Mouse (Mus musculus) MEL (cell line): ENCODE results near the gene Arhgap18. TPM values are rescaled to one million over a fixed set of nuclear protein-coding genes. Genes with fewer than 3 reads are reported as not detected.

Experiments
- DNase-seq: peaks from one replicate; pipeline ENCODE4 v3.0.0; 2011; ENCODE audit warnings: low read depth, low spot score
- H3K27ac ChIP-seq: 2 replicates; pipeline ENCODE4 v1.5.1; 2012; ENCODE audit warnings: low read depth, mild to moderate bottlenecking, control low read depth, low read length, moderate library complexity; ENCODE audit not compliant: control insufficient read depth
- H3K27me3 ChIP-seq, 2 experiments: fragments of 150-350 bp in 1 of 2; sonication (generic) in 1 of 2; 2 replicates each; pipeline ENCODE4 v1.6.1; 2012; ENCODE audit warnings: low read length in 2 of 2, mild to moderate bottlenecking in 2 of 2, improper control_type of control experiment in 1 of 2, moderate library complexity in 1 of 2; ENCODE audit not compliant: insufficient read depth in 2 of 2, control insufficient read depth in 1 of 2
- H3K36me3 ChIP-seq, 2 experiments: 2 replicates each; pipeline ENCODE4 v1.6.1; 2012 to 2014; ENCODE audit warnings: low read length in 2 of 2, improper control_type of control experiment in 1 of 2, inconsistent platforms in 1 of 2, mild to moderate bottlenecking in 1 of 2; ENCODE audit not compliant: insufficient read depth in 2 of 2, control insufficient read depth in 1 of 2
- H3K4me1 ChIP-seq, 2 experiments: fragments of 150-350 bp in 1 of 2; sonication (generic) in 1 of 2; 2 replicates each; pipeline ENCODE4 v1.6.1; 2012; ENCODE audit warnings: low read length in 2 of 2, improper control_type of control experiment in 1 of 2, mild to moderate bottlenecking in 1 of 2; ENCODE audit not compliant: insufficient read depth in 2 of 2, control insufficient read depth in 1 of 2
- H3K4me3 ChIP-seq, 2 experiments: fragments of 150-350 bp in 1 of 2; sonication (generic) in 1 of 2; 2 replicates each; pipeline ENCODE4 v1.5.1; 2012; ENCODE audit warnings: low read depth in 2 of 2, low read length in 2 of 2, mild to moderate bottlenecking in 2 of 2, moderate library complexity in 2 of 2, control low read depth in 1 of 2, improper control_type of control experiment in 1 of 2; ENCODE audit not compliant: control insufficient read depth in 1 of 2, insufficient read depth in 1 of 2
- H3K79me2 ChIP-seq: 2 replicates; pipeline ENCODE4 v1.6.1; 2012; ENCODE audit warnings: mild to moderate bottlenecking, low read length, moderate library complexity; ENCODE audit not compliant: control insufficient read depth, poor library complexity, insufficient read depth
- H3K9ac ChIP-seq: 2 replicates; pipeline ENCODE4 v1.6.1; 2012; ENCODE audit warnings: low read depth, mild to moderate bottlenecking, control low read depth, low read length, moderate library complexity; ENCODE audit not compliant: control insufficient read depth, poor library complexity, severe bottlenecking
- H3K9me3 ChIP-seq: fragments of 150-350 bp; sonication (generic); replicated peaks from 2 replicates; pipeline ENCODE4 v1.6.1; 2012; ENCODE audit warnings: mild to moderate bottlenecking, low read length, improper control_type of control experiment, moderate library complexity; ENCODE audit not compliant: insufficient read depth
- BHLHE40 ChIP-seq: IDR thresholded peaks from 2 replicates; pipeline ENCODE4 v1.6.1; 2012; ENCODE audit warnings: low read depth, mild to moderate bottlenecking, inconsistent platforms, low read length, improper control_type of control experiment, borderline replicate concordance
- CHD1 ChIP-seq: IDR thresholded peaks from 2 replicates; pipeline ENCODE4 v1.6.1; 2012; ENCODE audit warnings: low read depth, mild to moderate bottlenecking, inconsistent platforms, low read length, improper control_type of control experiment
- CHD2 ChIP-seq: IDR thresholded peaks from 2 replicates; pipeline ENCODE4 v1.6.1; 2011; ENCODE audit warnings: low read length, improper control_type of control experiment
- CTCF ChIP-seq, 3 experiments: IDR thresholded peaks in 2 of 3; conservative IDR thresholded peaks in 1 of 3; 2 replicates each; pipeline ENCODE4 v1.5.1; 2011 to 2012; ENCODE audit warnings: low read length in 3 of 3, low read depth in 2 of 3, mild to moderate bottlenecking in 2 of 3, improper control_type of control experiment in 1 of 3, inconsistent platforms in 1 of 3, mixed read lengths in 1 of 3, moderate library complexity in 1 of 3; ENCODE audit not compliant: control insufficient read depth in 1 of 3, insufficient read depth in 1 of 3, poor library complexity in 1 of 3, severe bottlenecking in 1 of 3
- E2F4 ChIP-seq: IDR thresholded peaks from 2 replicates; pipeline ENCODE4 v1.6.1; 2011; ENCODE audit warnings: low read depth, low read length, improper control_type of control experiment, borderline replicate concordance
- ELF1 ChIP-seq: IDR thresholded peaks from 2 replicates; pipeline ENCODE4 v1.6.1; 2014; ENCODE audit warnings: low read depth, mild to moderate bottlenecking, inconsistent platforms, low read length, improper control_type of control experiment, moderate library complexity
- EP300 ChIP-seq, 2 experiments: IDR thresholded peaks; 2 replicates each; pipeline ENCODE4 v1.6.1; 2011; ENCODE audit warnings: improper control_type of control experiment in 2 of 2, low read length in 2 of 2, low read depth in 1 of 2, mild to moderate bottlenecking in 1 of 2
- ETS1 ChIP-seq: IDR thresholded peaks from 2 replicates; pipeline ENCODE4 v1.6.1; 2012; ENCODE audit warnings: low read depth, mild to moderate bottlenecking, inconsistent platforms, low read length, improper control_type of control experiment, moderate library complexity
- GABPA ChIP-seq: IDR thresholded peaks from 2 replicates; pipeline ENCODE4 v1.6.1; 2012; ENCODE audit warnings: low read depth, mild to moderate bottlenecking, inconsistent platforms, low read length, improper control_type of control experiment, moderate library complexity
- GATA1 ChIP-seq: IDR thresholded peaks from 2 replicates; pipeline ENCODE4 v1.6.1; 2011; ENCODE audit warnings: low read depth, low read length, improper control_type of control experiment
- HCFC1 ChIP-seq: IDR thresholded peaks from 2 replicates; pipeline ENCODE4 v1.6.1; 2012; ENCODE audit warnings: low read depth, mild to moderate bottlenecking, inconsistent platforms, low read length, improper control_type of control experiment, moderate library complexity
- JUND ChIP-seq: IDR thresholded peaks from 2 replicates; pipeline ENCODE4 v1.6.1; 2011; ENCODE audit warnings: low read depth, mild to moderate bottlenecking, improper control_type of control experiment, low read length
- KAT2A ChIP-seq: conservative IDR thresholded peaks from 2 replicates; pipeline ENCODE4 v1.6.1; 2012; ENCODE audit warnings: low read depth, low read length, improper control_type of control experiment, inconsistent platforms
- MAFK ChIP-seq: IDR thresholded peaks from 2 replicates; pipeline ENCODE4 v1.6.1; 2011; ENCODE audit warnings: low read depth, mild to moderate bottlenecking, low read length, improper control_type of control experiment, borderline replicate concordance
- MAX ChIP-seq: IDR thresholded peaks from 2 replicates; pipeline ENCODE4 v1.6.1; 2011; ENCODE audit warnings: low read length, improper control_type of control experiment
- MXI1 ChIP-seq: IDR thresholded peaks from 2 replicates; pipeline ENCODE4 v1.6.1; 2011; ENCODE audit warnings: mild to moderate bottlenecking, low read depth, low read length, improper control_type of control experiment
- MYB ChIP-seq: IDR thresholded peaks from 2 replicates; pipeline ENCODE4 v1.6.1; 2011; ENCODE audit warnings: mild to moderate bottlenecking, low read depth, low read length, improper control_type of control experiment
- MYC ChIP-seq: IDR thresholded peaks from 2 replicates; pipeline ENCODE4 v1.6.1; 2011; ENCODE audit warnings: low read depth, mild to moderate bottlenecking, low read length, improper control_type of control experiment, moderate library complexity
- NELFE ChIP-seq: IDR thresholded peaks from 2 replicates; pipeline ENCODE4 v1.6.1; 2011; ENCODE audit warnings: low read depth, low read length, improper control_type of control experiment
- NRF1 ChIP-seq: IDR thresholded peaks from 2 replicates; pipeline ENCODE4 v1.6.1; 2014; ENCODE audit warnings: low read depth, mild to moderate bottlenecking, inconsistent platforms, low read length, improper control_type of control experiment, moderate library complexity; ENCODE audit not compliant: poor library complexity, insufficient read depth, severe bottlenecking
- POLR2A ChIP-seq, 2 experiments: IDR thresholded peaks; 2 replicates each; pipeline ENCODE4 v1.6.1; 2011 to 2012; ENCODE audit warnings: low read length in 2 of 2, mild to moderate bottlenecking in 2 of 2, control low read depth in 1 of 2, improper control_type of control experiment in 1 of 2, low read depth in 1 of 2, moderate library complexity in 1 of 2; ENCODE audit not compliant: control insufficient read depth in 1 of 2, insufficient read depth in 1 of 2, poor library complexity in 1 of 2
- POLR2AphosphoS2 ChIP-seq: IDR thresholded peaks from 2 replicates; pipeline ENCODE4 v1.6.1; 2011; ENCODE audit warnings: low read length, improper control_type of control experiment
- POLR2AphosphoS5 ChIP-seq: IDR thresholded peaks from 2 replicates; pipeline ENCODE4 v1.6.1; 2012; ENCODE audit warnings: low read depth, borderline replicate concordance, mild to moderate bottlenecking, inconsistent platforms, low read length, moderate library complexity, mixed read lengths
- RAD21 ChIP-seq: IDR thresholded peaks from 2 replicates; pipeline ENCODE4 v1.6.1; 2011; ENCODE audit warnings: mild to moderate bottlenecking, low read depth, low read length, improper control_type of control experiment
- RCOR1 ChIP-seq: IDR thresholded peaks from 2 replicates; pipeline ENCODE4 v1.6.1; 2012; ENCODE audit warnings: low read depth, mild to moderate bottlenecking, inconsistent platforms, low read length, improper control_type of control experiment
- SIN3A ChIP-seq: IDR thresholded peaks from 2 replicates; pipeline ENCODE4 v1.6.1; 2012; ENCODE audit warnings: low read length, improper control_type of control experiment, inconsistent platforms
- SMC3 ChIP-seq: IDR thresholded peaks from 2 replicates; pipeline ENCODE4 v1.6.1; 2011; ENCODE audit warnings: low read depth, low read length, improper control_type of control experiment
- TAL1 ChIP-seq: IDR thresholded peaks from 2 replicates; pipeline ENCODE4 v1.6.1; 2012; ENCODE audit warnings: mild to moderate bottlenecking, inconsistent platforms, low read length, moderate library complexity, mixed read lengths
- TBP ChIP-seq: IDR thresholded peaks from 2 replicates; pipeline ENCODE4 v1.8.0; 2011; ENCODE audit warnings: low read depth, low read length, improper control_type of control experiment
- TCF12 ChIP-seq: IDR thresholded peaks from 2 replicates; pipeline ENCODE4 v1.6.1; 2014; ENCODE audit warnings: low read depth, mild to moderate bottlenecking, inconsistent platforms, low read length, improper control_type of control experiment, moderate library complexity
- UBTF ChIP-seq: IDR thresholded peaks from 2 replicates; pipeline ENCODE4 v1.6.1; 2012; ENCODE audit warnings: low read depth, mild to moderate bottlenecking, inconsistent platforms, low read length, improper control_type of control experiment, moderate library complexity, borderline replicate concordance; ENCODE audit not compliant: insufficient read depth
- USF1 ChIP-seq: IDR thresholded peaks from 2 replicates; pipeline ENCODE4 v1.6.1; 2014; ENCODE audit warnings: low read depth, mild to moderate bottlenecking, inconsistent platforms, low read length, improper control_type of control experiment, moderate library complexity
- USF2 ChIP-seq, 2 experiments: IDR thresholded peaks; 2 replicates each; pipeline ENCODE4 v1.6.1; 2011 to 2012; ENCODE audit warnings: improper control_type of control experiment in 2 of 2, low read length in 2 of 2, borderline replicate concordance in 1 of 2, inconsistent platforms in 1 of 2, low read depth in 1 of 2, mild to moderate bottlenecking in 1 of 2; ENCODE audit not compliant: insufficient read depth in 1 of 2
- ZC3H11A ChIP-seq: IDR thresholded peaks from 2 replicates; pipeline ENCODE4 v1.6.1; 2012; ENCODE audit warnings: low read depth, mild to moderate bottlenecking, inconsistent platforms, low read length, improper control_type of control experiment
- ZKSCAN1 ChIP-seq: IDR thresholded peaks from 2 replicates; pipeline ENCODE4 v1.6.1; 2012; ENCODE audit warnings: low read depth, mild to moderate bottlenecking, inconsistent platforms, low read length, improper control_type of control experiment, moderate library complexity
- ZMIZ1 ChIP-seq: IDR thresholded peaks from 2 replicates; pipeline ENCODE4 v1.6.1; 2012; ENCODE audit warnings: low read depth, mild to moderate bottlenecking, inconsistent platforms, low read length, improper control_type of control experiment, moderate library complexity
- ZNF384 ChIP-seq: IDR thresholded peaks from 2 replicates; pipeline ENCODE4 v1.6.1; 2012; ENCODE audit warnings: low read depth, mild to moderate bottlenecking, inconsistent platforms, low read length, improper control_type of control experiment
- polyA plus RNA-seq, 2 experiments: library from polyadenylated mRNA; stranded (reverse) in 1 of 2; unstranded in 1 of 2; fragments of >175 nt in 1 of 2; fragments of >200 nt in 1 of 2; gene quantifications; 2 replicates each; pipeline versions ENCODE4 v1.2.1 to v1.2.4; 2012; ENCODE audit warnings: low replicate concordance in 2 of 2, low read depth in 1 of 2; ENCODE audit not compliant: insufficient read length in 2 of 2, insufficient read depth in 1 of 2, missing spikeins in 1 of 2
- total RNA-seq: library from RNA; depleted of rRNA; stranded (reverse); fragments of 300-350 nt; gene quantifications from 2 replicates; pipeline ENCODE4 v1.2.3, GENCODE M21; 2012; rRNA removed

The Arhgap18 gene
- total RNA-seq = 3.4 and 4.4 TPM in 2 replicates
- polyA plus RNA-seq = 1 to 10 TPM in 1 of 2 experiments, not detected in 1; 4.4 TPM

DNA sequence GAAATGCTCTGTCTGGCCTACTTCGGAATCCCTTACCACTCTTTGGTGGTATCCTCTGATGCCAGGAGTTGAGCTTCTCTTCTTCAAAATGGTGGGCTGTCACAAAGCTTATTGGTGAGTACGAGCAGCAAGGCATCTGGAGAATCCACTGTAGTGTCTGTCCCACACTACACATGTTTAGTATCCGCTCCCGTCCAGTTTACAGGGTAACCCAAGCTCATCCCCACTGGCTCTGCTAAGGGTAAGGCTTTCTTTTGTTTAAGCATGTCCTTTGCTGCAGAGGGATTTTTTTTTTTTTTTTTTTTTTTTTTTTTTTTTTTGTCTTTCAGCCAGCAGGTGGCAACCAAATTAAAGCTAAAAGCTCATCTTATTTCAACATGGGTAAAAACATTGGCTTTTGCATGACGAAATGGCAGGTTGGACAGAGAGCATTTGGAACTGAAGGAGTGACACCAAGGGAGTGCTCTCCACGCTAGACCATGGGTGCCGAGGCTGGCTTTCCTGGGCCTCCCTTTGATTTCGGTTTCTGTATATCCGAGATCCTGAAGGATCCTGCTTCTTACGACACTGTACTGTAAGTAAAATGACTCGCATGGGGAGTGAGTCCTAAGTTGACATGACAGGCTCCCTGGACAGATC lies at the start of gene Arhgap18:
Arhgap18 (plus strand) TSS at position 493 of the 639 bp plus-strand sequence.
- H3K36me3 ChIP-seq = peaks cover 0 to 29% of the 10 kb centered on the region in 2 experiments; a peak in 2 of 4 replicates
- H3K4me3 ChIP-seq = no peak within 1 kb of the TSS
- H3K9ac ChIP-seq = no peak within 1 kb of the TSS
- peak; percentile 61 for TF ChIP-seq RAD21
- peak in 1 of 3 experiments; percentile 47; a peak in 2 of 6 replicates for TF ChIP-seq CTCF (IDR thresholded peaks at IDR 0.05 in 2 of 3, conservative IDR thresholded peaks at IDR 0.05 in 1 of 3; ENCODE audit: control insufficient read depth in 1 of 3, insufficient read depth in 1 of 3, low read depth in 2 of 3, low read length in 3 of 3, poor library complexity in 1 of 3, severe bottlenecking in 1 of 3)
- no peak for TF ChIP-seq GATA1
- TF ChIP-seq MAX = no peak
- TF ChIP-seq USF2 (IDR thresholded peaks at IDR 0.05; ENCODE audit: borderline replicate concordance in 1 of 2, insufficient read depth in 1 of 2, low read depth in 1 of 2, low read length in 2 of 2) = no peak
- no peak for TF ChIP-seq ZMIZ1
- TF ChIP-seq ELF1 = no peak
- TF ChIP-seq SIN3A = no peak; the same call in 1 of the 2 replicates
- TF ChIP-seq USF1 = no peak
- TF ChIP-seq MAFK = no peak
- TF ChIP-seq NELFE = no peak
- no peak for TF ChIP-seq BHLHE40
- no peak for TF ChIP-seq GABPA
- TF ChIP-seq KAT2A = no peak
- no peak for TF ChIP-seq E2F4
- peak; percentile 63 for TF ChIP-seq ZC3H11A
- TF ChIP-seq RCOR1 = no peak
- TF ChIP-seq MYC = no peak
- TF ChIP-seq UBTF = no peak
- TF ChIP-seq ETS1 = no peak
- TF ChIP-seq HCFC1 = 0 out of 2 replicates have a peak, but pooled peaks have one; percentile 21
- TF ChIP-seq EP300 (IDR thresholded peaks at IDR 0.05; ENCODE audit: low read depth in 1 of 2, low read length in 2 of 2) = no peak
- TF ChIP-seq MYB = no peak
- no peak for TF ChIP-seq POLR2AphosphoS2
- no peak for TF ChIP-seq POLR2A (IDR thresholded peaks at IDR 0.05; ENCODE audit: control insufficient read depth in 1 of 2, insufficient read depth in 1 of 2, low read depth in 1 of 2, low read length in 2 of 2, poor library complexity in 1 of 2)
- no peak for TF ChIP-seq CHD2
- TF ChIP-seq POLR2AphosphoS5 = no peak
- TF ChIP-seq TBP = no peak
- TF ChIP-seq TAL1 = no peak
- TF ChIP-seq CHD1 = no peak
- peak; percentile 99 for TF ChIP-seq ZNF384
- TF ChIP-seq NRF1 = no peak
- TF ChIP-seq TCF12 = no peak
- 0 out of 2 replicates have a peak, but pooled peaks have one; percentile 25 for TF ChIP-seq MXI1
- no peak for TF ChIP-seq JUND
- peak; percentile 56; the same call in 1 of the 2 replicates for TF ChIP-seq ZKSCAN1
- peak; percentile 66 for TF ChIP-seq SMC3
- H3K4me1 ChIP-seq = peaks cover 4 to 29% of the 10 kb centered on the region in 2 experiments
- no peak within 1 kb of the TSS for H3K27ac ChIP-seq
- H3K9me3 ChIP-seq = no peaks in the 10 kb centered on the region
- DNase-seq = peak; percentile 51
- H3K27me3 ChIP-seq = no peaks in the 10 kb centered on the region
- H3K79me2 ChIP-seq = no peaks in the 10 kb centered on the region
